Mouse (Mus musculus): Measurements from ENCODE around the gene Gm20388.
"Not testable (repeated sequence)": the region's sequence is repeated elsewhere in the genome, so short reads cannot be mapped to it uniquely, and the experiment has no call there.

Gene Gm20388

GRCm38 (mm10) chr8:123135806-123136205 lies 3225.2 kb downstream of the Gm20388 start:
- DNase-seq = no peak

GRCm38 (mm10) chr8:123136287-123136686 lies 3225.6 kb downstream of the Gm20388 start:
- DNase-seq = no peak

GRCm38 (mm10) chr8:123137645-123138077 lies 3227.0 kb downstream of the Gm20388 start:
- no peak for DNase-seq

- no peak for DNase-seq
Measured at GRCm38 (mm10) chr8:123138741-123139140, 3228.1 kb downstream of the Gm20388 start.

GRCm38 (mm10) chr8:123141741-123142462 lies 3231.3 kb downstream of the Gm20388 start:
- DNase-seq = no peak

GRCm38 (mm10) chr8:123145279-123145678 lies 3234.6 kb downstream of the Gm20388 start:
- no peak for DNase-seq

GRCm38 (mm10) chr8:123146390-123146789 lies 3235.7 kb downstream of the Gm20388 start:
- DNase-seq = no peak

- DNase-seq = no peak
Measured at GRCm38 (mm10) chr8:123150737-123151171, 3240.1 kb downstream of the Gm20388 start.

GRCm38 (mm10) chr8:123155177-123155576 lies 3244.5 kb downstream of the Gm20388 start:
- no peak for DNase-seq

- no peak for DNase-seq
Measured at GRCm38 (mm10) chr8:123156070-123156773, 3245.6 kb downstream of the Gm20388 start.

- DNase-seq = no peak
Measured at GRCm38 (mm10) chr8:123157888-123158465, 3247.3 kb downstream of the Gm20388 start, which contains the start of gene Sult5a1. Sult5a1 (minus strand) TSS chr8:123158315.

- no peak for DNase-seq
Measured at GRCm38 (mm10) chr8:123181391-123181790, 3270.8 kb downstream of the Gm20388 start.

GRCm38 (mm10) chr8:123185566-123186409 lies 3275.1 kb downstream of the Gm20388 start, which contains the start of gene Dpep1:
Dpep1 (plus strand) TSS chr8:123186242.
- no peak for DNase-seq

GRCm38 (mm10) chr8:123188006-123188405 lies 3277.4 kb downstream of the Gm20388 start:
- DNase-seq = no peak

GRCm38 (mm10) chr8:123188841-123189240 lies 3278.2 kb downstream of the Gm20388 start:
- no peak for DNase-seq

- DNase-seq = no peak
Measured at GRCm38 (mm10) chr8:123190678-123191077, 3280.0 kb downstream of the Gm20388 start.

GRCm38 (mm10) chr8:123191908-123192307 lies 3281.3 kb downstream of the Gm20388 start:
- no peak for DNase-seq

- DNase-seq = no peak
Measured at GRCm38 (mm10) chr8:123193771-123194170, 3283.1 kb downstream of the Gm20388 start.

GRCm38 (mm10) chr8:123197016-123197415 lies 3286.4 kb downstream of the Gm20388 start:
- DNase-seq = not testable (repeated sequence)

- no peak for DNase-seq
Measured at GRCm38 (mm10) chr8:123199864-123200263, 3289.2 kb downstream of the Gm20388 start.

- peak in 1 of 2 experiments; percentile 25 for DNase-seq
Measured at GRCm38 (mm10) chr8:123202288-123202687, 3291.6 kb downstream of the Gm20388 start.

GRCm38 (mm10) chr8:123203571-123203970 lies 3292.9 kb downstream of the Gm20388 start:
- no peak for DNase-seq

- DNase-seq = no peak
Measured at GRCm38 (mm10) chr8:123211876-123212275, 3301.2 kb downstream of the Gm20388 start.
